Mouse (Mus musculus) bone marrow macrophage, adult 2 months (primary cell): ENCODE data around the gene BC049715.

Source experiments
- CTCF ChIP-seq: IDR thresholded peaks from 2 replicates; pipeline ENCODE4 v1.5.1; 2012; ENCODE audit warnings: low read depth, mild to moderate bottlenecking, low read length, moderate library complexity
- POLR2A ChIP-seq: IDR thresholded peaks from 2 replicates; pipeline ENCODE4 v1.6.1; 2012; ENCODE audit warnings: mild to moderate bottlenecking, low read depth, low read length, borderline replicate concordance

GRCm38 (mm10) chr6:136824987-136825386, 2.4 kb upstream of the BC049715 start:
- TF ChIP-seq CTCF (no peak), POLR2A (no peak)
